Mouse (Mus musculus): ENCODE measurements around the gene Myh7.

Myh7 gene

DNA sequence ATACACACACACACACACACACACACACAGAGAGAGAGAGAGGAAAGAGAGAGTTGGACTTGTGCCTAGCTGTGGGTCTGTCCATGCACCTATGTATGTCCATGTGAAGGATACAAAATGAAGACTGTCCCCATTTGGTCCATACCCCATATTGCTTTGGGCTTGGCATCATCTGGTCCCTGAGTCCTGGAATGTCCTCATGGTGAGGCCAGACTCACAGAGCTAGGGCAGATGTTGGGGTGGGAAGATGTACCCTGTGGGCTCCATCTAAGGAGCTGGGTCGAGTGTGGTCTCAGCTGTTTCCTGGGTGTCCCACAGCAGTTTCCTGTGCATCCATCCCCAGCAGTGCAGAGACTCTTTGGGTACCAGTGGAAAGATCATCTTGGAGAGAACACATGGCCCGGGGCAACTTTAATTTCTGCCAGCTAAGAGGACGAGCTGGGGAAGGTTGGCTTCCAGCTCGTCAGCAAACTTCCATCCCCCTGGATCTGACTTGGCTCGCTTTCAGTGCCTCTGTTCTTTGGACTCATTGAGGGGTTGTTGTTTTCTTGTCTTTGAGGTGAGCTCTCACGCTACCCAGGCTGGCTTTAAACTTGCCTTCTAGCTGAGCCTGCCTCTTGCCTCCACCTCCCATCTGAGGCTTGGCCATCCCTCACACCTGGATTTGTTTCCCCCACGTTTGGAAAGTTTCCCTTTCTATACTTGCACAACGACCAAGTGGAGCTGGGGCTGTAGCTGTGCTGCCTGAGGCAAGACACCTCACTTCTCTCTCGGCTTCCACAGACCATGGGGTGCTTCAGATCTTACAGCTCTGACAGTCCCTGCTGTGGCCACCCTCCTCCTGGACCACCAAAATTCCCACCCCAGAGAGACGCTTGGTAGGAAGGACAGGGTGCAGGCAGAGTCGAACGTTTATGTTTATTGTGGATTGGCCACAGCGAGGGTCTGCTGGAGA, 53.1 kb downstream of the Myh7 start:
- DNase-seq (ENCODE audit: low spot score): no peak

DNA sequence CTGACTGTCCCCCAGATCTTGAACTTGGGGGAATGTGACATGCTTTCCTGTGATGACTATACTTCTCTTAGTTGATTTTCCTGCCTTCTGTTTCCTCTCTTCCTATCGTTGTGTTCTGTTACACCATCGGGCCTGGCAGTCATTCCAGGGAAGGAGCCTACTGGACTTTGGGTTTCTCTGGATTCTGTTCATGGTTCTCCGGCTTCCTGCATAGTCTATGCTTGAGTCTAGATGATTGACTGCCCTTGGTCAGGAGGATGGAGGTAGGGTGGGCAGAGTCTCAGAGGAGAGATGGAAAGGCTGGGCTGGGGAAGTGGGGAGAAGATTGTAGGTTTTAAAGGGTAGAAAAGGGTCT, 54.3 kb downstream of the Myh7 start:
- DNase-seq (ENCODE audit: low spot score): no peak

DNA sequence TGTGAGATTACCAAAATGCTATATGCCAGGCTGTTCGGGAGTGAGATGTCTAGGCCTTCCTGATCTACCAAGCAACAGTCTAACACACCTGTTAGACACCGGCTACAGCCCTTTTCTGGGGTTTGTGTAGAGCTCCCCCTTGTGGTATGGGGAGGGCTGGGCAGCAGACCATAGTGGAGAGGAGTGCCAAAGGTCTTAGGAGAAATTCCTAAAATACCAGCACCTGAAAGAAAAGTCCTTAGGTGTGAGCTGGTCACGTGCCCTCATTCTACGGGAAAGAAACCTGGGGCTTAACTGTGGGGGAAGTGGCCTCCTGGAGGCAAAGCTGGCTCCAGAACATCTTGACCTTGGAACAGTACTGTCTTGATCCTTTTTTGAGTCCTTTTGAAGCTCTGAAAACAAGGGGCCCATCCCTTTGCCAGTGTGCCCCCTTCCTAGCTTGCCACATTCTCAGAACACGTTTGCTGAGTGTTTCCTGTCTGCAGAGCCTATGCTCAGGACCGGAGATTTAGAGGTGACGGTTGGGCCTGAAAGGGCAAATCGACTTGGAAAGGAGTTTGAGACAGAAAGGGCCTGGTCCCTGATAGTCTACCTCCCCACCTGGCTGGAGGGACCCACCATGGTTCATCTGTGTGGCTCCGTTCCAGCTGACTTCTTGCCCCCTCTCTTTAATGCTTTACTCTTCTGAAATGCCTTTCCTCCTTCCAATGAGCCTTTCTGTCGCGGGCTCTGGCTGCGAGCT, 54.8 kb downstream of the Myh7 start:
- DNase-seq (ENCODE audit: low spot score): peak; percentile 73

DNA sequence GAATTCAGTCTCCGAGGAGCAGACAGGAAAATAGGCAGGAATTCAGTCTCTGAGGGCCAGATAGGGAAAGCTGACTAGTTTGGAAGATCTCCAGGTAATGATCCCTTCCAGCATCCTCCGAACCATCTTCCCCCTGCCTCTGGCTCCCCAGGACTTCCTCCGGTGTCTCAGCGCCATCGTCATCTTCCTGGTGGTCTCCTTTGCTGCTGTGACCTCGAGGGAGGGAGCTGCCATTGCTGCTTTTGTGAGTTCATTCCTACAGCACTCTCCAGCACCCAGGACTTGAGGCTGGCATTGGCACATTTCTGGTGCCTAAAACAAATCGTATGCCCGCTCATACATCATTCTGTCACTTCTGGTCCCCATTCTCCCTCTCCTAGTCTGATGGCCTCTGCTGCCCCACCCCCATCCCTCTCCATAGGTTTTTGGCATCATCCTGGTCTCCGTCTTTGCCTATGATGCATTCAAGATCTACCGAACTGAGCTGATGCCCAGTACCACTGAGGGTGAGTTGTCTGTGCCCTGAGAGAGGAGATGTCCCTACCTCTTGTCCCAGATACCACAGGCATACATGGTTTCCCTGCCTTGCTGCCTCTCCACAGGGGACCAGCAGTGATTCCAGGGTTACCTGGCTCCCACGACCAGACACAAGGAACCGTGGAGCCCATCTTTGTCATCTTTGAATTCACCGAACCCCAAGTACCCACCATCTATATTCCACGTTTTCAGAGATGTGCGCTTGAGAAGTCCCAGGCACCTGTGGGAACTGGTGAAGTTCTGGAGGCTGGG, 55.8 kb downstream of the Myh7 start:
- no peak for DNase-seq (ENCODE audit: low spot score)

DNA sequence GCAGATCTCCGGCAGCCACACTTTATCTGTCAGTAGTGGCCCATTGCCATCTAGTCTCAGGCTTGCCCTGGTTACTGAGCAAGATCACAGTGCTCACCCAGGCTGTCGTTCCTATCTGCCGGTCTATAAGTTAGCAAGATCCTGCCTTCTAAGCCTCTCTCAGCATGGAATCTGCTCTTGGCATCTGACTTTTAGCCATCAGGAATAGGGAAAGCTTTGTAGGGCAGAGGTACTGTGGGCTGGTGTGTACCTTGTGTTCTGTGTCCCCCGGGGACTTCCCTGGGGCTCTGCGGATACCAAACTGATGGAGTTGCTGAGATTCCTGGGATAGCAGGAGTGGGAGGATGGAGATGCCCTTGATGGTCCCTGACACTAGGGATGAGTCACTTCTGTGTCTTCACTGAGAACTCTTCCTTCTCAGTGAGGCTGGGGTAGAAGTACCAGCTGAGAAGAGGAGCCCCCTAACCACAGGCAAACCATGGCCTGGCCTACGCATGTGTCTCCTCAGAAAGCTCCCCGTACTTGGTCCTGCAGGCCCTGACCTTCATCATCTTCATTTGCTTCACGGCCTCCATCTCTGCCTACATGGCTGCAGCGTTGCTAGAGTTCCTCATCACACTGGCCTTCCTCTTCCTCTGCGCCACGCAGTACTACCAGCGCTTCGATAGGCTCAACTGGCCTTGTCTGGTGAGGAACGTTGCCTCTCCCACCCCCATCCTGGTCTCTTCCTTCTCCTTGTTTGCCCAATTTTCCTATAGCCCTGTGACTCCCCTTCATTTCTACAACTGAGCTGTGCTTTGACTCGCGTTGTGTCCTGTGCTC, 56.9 kb downstream of the Myh7 start:
- DNase-seq (ENCODE audit: low spot score): no peak

DNA sequence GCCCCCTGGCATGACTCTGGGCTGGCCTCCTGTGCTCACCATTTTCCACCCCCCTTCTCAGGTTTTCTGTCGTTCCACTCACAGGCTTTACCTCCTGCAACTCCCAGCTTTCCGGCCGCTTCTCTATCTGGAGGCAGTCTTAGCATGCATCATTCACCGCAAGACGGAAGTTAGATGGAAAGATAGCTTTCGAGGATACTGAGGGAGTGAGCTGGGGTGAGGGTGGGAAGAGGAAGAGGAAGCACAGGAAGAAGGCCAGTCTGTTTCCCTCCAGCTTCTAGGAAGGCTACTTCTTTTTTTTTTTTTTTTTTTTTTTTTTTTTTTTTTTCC, 57.6 kb downstream of the Myh7 start:
- DNase-seq (ENCODE audit: low spot score): no peak

DNA sequence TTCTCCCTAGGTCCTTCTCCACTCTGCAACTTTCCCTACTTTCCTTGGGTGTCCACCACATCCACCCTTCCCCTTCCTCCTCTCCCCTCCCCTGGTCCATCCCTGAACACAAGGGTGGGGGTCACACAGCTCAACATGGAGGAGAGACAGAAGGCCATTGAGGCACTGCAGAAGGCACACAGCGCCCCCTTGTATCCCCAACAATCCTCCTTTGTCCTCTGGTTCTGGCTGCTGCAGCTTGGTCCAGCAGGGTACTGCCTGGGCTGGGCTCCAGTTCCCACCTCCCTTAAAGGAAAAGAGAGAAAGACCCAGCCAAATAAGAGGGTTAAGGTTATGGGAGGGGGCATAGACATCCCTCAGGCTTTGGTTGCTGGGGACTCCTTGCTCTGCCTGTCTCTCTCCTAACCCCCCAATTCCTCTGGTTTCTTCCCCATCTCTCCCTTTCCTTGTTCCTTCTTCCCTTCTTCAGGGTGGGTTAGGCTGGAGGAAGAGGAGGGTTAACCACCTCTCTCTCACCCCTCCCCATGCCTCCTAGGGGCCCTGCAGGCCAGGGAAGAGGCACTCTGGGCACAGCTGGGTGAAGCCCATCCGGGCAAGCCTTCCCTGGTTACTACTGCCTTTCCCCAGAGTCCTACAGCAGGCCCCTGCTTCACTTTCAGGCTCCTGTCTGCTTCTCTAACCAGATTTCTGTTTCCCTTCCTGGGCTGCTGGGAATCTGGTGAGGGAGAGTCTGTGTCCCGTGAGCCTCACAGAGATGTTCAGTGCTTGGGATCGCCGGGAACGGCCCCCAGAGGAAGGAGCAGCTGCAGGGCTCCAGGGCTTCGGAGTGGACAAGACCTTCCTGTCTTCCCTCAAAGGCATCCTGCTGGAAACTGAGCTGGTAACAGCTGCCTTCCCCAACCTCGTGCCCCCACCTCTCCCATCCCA, 58.3 kb downstream of the Myh7 start, which contains the start of gene Cmtm5:
TSS of gene Cmtm5 (plus strand) at position 358 of the 927 bp plus-strand sequence.
- DNase-seq (ENCODE audit: low spot score): no peak

DNA sequence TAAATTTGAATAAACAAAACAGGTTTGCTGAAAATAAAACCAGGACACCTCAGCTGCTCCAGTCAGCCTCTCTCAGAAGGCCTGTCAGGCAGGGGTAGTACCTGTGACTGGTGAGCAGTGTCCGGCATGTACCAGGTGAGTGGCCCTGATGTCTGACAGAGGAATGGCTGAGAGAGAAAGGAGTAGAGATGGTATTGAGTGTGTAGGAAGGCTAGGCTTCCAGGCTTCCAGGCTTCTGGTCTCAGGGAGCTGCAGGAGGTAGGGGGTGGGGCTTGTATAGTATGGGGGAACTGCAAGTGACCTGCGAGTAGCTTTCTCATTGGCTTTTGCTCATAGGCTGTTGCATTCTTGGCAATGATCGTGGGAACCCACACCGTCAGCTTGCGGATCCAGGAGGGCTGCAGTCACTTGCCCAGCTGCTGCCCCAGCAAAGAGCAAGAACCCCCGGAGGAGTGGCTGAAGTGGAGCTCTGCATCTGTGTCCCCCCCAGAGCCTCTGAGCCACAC, 61.7 kb downstream of the Myh7 start, which contains the start of gene Il25:
TSS of gene Il25 (plus strand) at position 51 of the 506 bp plus-strand sequence.
- no peak for DNase-seq (ENCODE audit: low spot score)

DNA sequence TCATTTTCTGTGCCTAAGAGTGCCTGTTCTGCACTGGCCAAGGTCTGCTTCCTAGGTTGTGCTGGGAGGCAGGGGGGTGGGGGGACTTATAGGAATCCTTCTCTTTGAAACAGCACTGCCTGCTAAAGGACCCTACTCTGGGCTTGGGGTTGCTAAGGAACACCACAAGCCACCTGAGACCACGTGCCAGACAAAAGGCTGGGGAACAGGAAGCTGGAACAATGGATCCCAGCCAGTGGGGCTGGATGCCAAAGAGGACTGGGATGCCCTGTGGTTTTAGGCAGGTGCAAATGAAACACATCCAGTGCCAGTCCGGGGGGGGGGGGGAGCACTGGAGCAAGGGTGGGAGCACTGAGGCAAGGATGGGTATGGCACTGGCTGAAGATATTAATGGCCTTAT, 64.0 kb downstream of the Myh7 start:
- DNase-seq (ENCODE audit: low spot score): no peak

DNA sequence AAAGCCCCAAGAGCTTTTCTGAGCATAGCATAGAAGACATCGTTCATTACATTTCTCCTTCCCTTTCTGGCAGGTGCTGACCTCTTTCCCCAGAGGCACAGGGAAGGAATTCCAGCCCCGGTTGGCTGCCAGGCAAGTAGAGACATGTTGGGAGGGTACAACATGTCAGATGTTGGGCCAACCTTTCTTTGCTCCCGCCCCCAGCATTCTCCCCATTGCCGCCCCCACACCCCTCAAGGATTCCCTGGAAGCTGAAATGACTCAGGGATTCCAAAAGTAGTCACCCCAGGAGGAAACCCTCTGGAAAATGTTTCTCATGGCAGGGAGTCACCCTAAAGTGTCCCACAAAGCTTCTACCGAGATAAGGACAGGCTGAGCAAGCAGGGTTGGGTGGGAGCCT, 64.6 kb downstream of the Myh7 start:
- DNase-seq (ENCODE audit: low spot score): no peak

DNA sequence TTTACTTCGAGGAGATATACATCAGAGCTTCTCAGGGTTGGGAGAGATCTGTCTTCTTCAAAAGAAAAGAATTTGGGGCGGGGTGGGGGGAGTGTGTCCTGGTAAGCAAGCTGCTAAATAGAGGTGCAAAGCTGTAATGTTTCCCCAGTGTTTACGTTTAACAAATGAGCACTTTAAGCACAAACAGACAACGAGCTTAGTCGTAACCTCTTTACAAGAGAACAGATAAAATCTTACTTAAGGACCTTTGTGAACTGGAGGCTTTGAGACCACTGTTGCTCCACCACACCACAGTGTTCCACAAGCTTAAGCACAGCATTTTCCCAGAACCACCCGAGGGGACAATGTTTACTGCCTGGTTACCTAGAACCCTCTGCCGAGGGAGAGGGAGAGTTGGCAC, 67.1 kb downstream of the Myh7 start:
- no peak for DNase-seq (ENCODE audit: low spot score)

DNA sequence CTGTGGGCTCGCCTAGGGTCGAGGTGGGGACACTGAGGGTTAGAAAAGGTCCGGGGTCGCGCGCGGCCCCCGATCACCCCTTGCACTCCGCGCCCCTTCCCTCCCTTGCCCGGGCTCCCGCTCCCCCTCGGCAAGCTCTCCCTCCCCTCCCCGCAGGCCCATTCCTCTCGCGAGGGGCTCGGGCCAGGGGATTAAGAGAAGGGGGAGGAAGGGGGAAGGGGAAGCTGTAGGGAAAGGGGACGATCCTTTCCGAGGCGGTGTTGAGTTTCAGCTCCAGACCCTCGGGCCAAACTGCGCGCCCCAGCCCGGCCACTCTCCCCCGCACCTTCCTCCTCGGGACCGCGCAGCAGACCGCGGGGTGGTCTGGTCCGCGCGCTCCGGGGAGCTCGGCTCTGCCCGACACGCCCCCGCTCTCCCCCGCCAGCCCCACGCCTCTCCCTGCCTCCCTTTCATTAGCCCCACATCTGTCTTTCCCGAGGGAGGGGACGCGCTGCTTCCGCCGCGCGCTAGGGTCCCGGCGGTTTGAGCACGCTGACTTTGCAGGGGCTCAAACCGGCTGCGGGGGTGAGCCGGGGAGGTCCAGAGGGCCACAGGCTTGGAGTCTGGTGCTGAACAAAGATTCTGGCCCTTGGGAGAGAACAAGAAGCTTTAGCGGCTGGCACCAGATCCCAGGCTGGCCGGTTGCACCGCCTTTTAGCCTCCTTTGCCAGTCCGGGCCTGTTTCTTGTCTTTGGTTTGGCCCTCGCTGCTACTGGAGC, 67.8 kb downstream of the Myh7 start:
- peak; percentile 65 for DNase-seq (ENCODE audit: low spot score)

DNA sequence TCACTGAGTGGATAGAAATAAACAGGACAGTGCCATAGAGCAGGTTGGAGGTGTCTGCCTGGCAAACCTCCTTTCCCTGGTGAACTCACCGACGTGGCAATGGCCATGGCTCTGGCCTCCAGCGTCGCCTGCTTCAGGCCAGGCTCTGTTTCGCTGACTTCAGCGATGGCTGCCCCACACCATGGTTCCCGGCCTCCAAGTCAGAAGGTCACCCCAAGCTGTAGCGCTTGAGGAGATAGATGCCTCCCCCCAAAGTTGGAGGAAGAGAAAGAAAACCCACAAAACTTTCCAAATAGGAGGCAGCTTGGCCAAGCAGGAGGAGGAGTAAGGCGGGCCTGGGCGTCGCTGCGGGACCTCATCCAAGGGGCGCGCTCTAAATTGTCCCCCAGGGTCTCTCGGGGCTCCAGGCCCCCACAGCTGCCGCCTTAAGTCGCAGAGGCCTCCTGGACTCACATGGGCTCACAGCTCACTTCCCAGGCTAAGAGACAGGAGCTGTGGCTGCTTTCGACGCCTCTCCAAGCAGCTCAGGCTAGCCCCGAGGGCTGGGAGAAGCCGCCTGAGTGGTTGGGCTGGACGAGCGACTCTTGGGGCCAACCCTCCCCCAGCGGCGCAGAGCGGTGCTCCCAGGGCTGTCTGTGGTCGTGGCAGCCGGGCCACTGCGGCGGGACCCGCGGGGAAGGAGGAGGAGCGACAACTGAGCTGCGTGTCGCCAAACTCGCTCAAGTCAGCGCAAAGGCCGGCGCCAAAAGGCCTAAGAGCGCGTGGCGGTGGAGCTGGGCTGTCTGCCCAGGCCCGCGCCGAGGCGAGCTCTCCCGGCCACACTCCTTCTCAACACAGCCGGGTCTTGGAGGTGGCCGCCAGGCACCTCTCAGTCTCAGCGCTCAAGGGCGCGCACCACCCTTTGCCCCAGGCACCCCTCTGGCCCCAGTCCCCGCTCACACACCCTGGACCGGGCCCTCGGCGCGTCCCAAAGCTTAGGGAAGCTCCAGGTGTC, 68.8 kb downstream of the Myh7 start, which contains the start of gene Efs:
TSS of gene Efs (minus strand) at position 778 of the 994 bp plus-strand sequence.
- DNase-seq (ENCODE audit: low spot score): peak; percentile 60

DNA sequence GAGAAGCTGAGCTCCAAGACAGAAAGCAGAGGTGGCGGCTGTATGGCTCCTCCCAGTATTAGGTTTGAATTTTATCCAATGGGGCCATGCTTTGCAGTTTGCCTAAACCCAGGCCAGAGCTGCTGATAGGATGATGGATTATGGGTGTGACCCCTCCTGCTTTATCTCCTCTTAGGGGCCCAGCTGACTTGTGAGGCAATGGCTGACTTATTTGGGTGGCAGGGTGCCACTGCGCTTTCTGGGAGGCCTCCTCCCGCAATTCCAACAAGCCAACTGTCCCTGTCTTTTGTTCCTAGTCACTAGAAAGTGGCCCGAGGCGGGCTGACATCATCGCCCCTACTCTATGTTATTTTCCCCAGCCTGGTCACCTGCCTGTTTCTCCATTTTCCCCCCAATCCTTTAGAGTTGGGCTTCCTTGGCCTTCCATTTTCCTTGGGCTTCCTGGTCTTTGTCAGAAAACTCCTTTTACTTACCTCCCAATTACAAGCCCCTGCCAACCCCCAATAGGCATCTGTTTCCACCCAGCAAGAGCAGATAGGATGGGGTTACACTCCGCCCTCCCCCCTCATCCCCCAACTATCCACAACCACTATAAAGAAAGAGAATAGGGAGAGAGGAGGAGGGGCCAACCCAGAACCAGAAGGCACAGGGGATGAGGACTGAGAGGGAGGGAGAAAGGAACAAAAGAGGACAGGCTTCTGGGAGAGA, 69.6 kb downstream of the Myh7 start:
- DNase-seq (ENCODE audit: low spot score): peak; percentile 66
